Mouse (Mus musculus) liver, embryonic 14.5 days (tissue): Measurements from ENCODE around the gene 4931440F15Rik.

Source experiments
- CTCF ChIP-seq: IDR thresholded peaks from 2 replicates; pipeline ENCODE4 v1.5.1; 2016; ENCODE audit warnings: antibody characterized with exemption, low read depth, control low read depth
- EP300 ChIP-seq: IDR thresholded peaks from 2 replicates; pipeline ENCODE4 v1.6.1; 2016; ENCODE audit warnings: antibody characterized with exemption, low read depth

GRCm38 (mm10) chr11:29815261-29815660, 10.2 kb downstream of the 4931440F15Rik start:
- TF ChIP-seq CTCF (0 out of 2 replicates have a peak, but pooled peaks have one; percentile 11), EP300 (peak; percentile 98)
